Mouse (Mus musculus): ENCODE data around the gene Pcolce. TPM values are rescaled to one million over a fixed set of nuclear protein-coding genes. Genes with fewer than 3 reads are reported as not detected.
A peak's percentile ranks its signal among the peaks of the same experiment; 100 is the strongest.

Gene Pcolce
- polyA plus RNA-seq, 1 experiment = 368 TPM

DNA sequence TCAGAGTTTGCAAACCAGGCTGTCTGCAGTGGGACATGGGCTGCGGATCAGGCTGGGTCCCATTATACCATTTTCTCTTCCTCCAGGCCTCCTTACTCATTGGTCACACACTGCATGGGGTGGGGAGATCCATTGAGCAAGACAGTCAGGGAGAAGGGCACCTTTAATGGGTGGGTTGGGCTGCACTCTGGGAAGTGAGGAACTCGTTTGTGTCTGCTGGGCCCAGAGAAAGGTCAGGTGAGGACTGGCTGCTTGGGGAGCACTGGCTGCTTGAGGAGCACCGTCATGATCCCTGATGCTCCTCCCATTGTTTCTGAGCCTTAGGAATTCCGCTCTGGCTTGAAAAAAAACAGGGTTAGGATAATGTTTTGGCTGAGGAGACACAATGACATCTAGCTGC is 29.3 kb upstream of the Pcolce start:
- no peak for TF ChIP-seq E2F4 (IDR thresholded peaks at IDR 0.05; ENCODE audit: insufficient read depth)
- no peak for TF ChIP-seq USF1 (IDR thresholded peaks at IDR 0.05; ENCODE audit: low read depth)
- TF ChIP-seq SRF (IDR thresholded peaks at IDR 0.05; ENCODE audit: control insufficient read depth, insufficient read length, low read depth) = no peak
- TF ChIP-seq POLR2AphosphoS2 (IDR thresholded peaks at IDR 0.05; ENCODE audit: insufficient read length, low read depth) = no peak
- TF ChIP-seq POLR2A (IDR thresholded peaks at IDR 0.05; ENCODE audit: insufficient read length, low read depth) = no peak
- no peak for TF ChIP-seq REST (IDR thresholded peaks at IDR 0.05; ENCODE audit: insufficient read depth, insufficient read length)
- no peak for TF ChIP-seq CEBPB (IDR thresholded peaks at IDR 0.05; ENCODE audit: insufficient read depth, poor library complexity, severe bottlenecking)
- no peak for TF ChIP-seq TCF3 (IDR thresholded peaks at IDR 0.05; ENCODE audit: insufficient read length, low read depth)
- TF ChIP-seq MYOD1 (IDR thresholded peaks at IDR 0.05; ENCODE audit: control insufficient read depth in 1 of 3, insufficient read length in 2 of 3, low read depth in 2 of 3) = no peak
- no peak for TF ChIP-seq MYOG (IDR thresholded peaks at IDR 0.05; ENCODE audit: control insufficient read depth in 1 of 3, insufficient read depth in 1 of 3, insufficient read length in 2 of 3, low read depth in 2 of 3)
- TF ChIP-seq TCF12 (IDR thresholded peaks at IDR 0.05; ENCODE audit: insufficient read depth, poor library complexity, severe bottlenecking) = no peak
- no peak for TF ChIP-seq MAX (IDR thresholded peaks at IDR 0.05; ENCODE audit: low read depth)
- Histone ChIP-seq H3K27me3 (ENCODE audit: control insufficient read depth, insufficient read depth, insufficient read length) (no peaks in the 10 kb centered on the region), H3ac (ENCODE audit: control insufficient read depth, insufficient read length) (no peak overlapping the region), H3K4me3 (no peak overlapping the region), H3K4me2 (ENCODE audit: low read depth) (no peak overlapping the region), H3K36me3 (ENCODE audit: control insufficient read depth, insufficient read depth) (peaks cover 3% of the 10 kb centered on the region), H3K79me2 (ENCODE audit: control insufficient read depth, insufficient read depth) (no peaks in the 10 kb centered on the region)

- H3K27me3 ChIP-seq (ENCODE audit: control insufficient read depth, insufficient read depth, insufficient read length) = no peaks in the 10 kb centered on the region
- H3ac ChIP-seq (ENCODE audit: control insufficient read depth, insufficient read length) = no peak within 1 kb of the TSS
- H3K79me2 ChIP-seq (ENCODE audit: control insufficient read depth, insufficient read depth) = no peaks in the 10 kb centered on the region
- no peak within 1 kb of the TSS for H3K4me2 ChIP-seq (ENCODE audit: low read depth)
- H3K36me3 ChIP-seq (ENCODE audit: control insufficient read depth, insufficient read depth) = peaks cover 8% of the 10 kb centered on the region
- H3K4me3 ChIP-seq = no peak within 1 kb of the TSS
- TF ChIP-seq POLR2AphosphoS2 (IDR thresholded peaks at IDR 0.05; ENCODE audit: insufficient read length, low read depth) (peak; percentile 50), E2F4 (IDR thresholded peaks at IDR 0.05; ENCODE audit: insufficient read depth) (no peak), TCF3 (IDR thresholded peaks at IDR 0.05; ENCODE audit: insufficient read length, low read depth) (no peak), MAX (IDR thresholded peaks at IDR 0.05; ENCODE audit: low read depth) (no peak), CEBPB (IDR thresholded peaks at IDR 0.05; ENCODE audit: insufficient read depth, poor library complexity, severe bottlenecking) (no peak)
Measured at GRCm38 (mm10) chr5:137641054-137641453, 27.5 kb upstream of the Pcolce start, which contains the start of gene Sap25. TSS of gene Sap25 (plus strand) at chr5:137641334.

GRCm38 (mm10) chr5:137639472-137639871 is 25.9 kb upstream of the Pcolce start:
- Histone ChIP-seq H3K27me3 (ENCODE audit: control insufficient read depth, insufficient read depth, insufficient read length) (no peaks in the 10 kb centered on the region), H3K4me3 (no peak overlapping the region), H3K79me2 (ENCODE audit: control insufficient read depth, insufficient read depth) (no peaks in the 10 kb centered on the region), H3ac (ENCODE audit: control insufficient read depth, insufficient read length) (no peak overlapping the region), H3K36me3 (ENCODE audit: control insufficient read depth, insufficient read depth) (peaks cover 13% of the 10 kb centered on the region), H3K4me2 (ENCODE audit: low read depth) (no peak overlapping the region)
- TF ChIP-seq MAX (IDR thresholded peaks at IDR 0.05; ENCODE audit: low read depth) = no peak
- no peak for TF ChIP-seq TCF12 (IDR thresholded peaks at IDR 0.05; ENCODE audit: insufficient read depth, poor library complexity, severe bottlenecking)
- TF ChIP-seq USF1 (IDR thresholded peaks at IDR 0.05; ENCODE audit: low read depth) = no peak
- TF ChIP-seq E2F4 (IDR thresholded peaks at IDR 0.05; ENCODE audit: insufficient read depth) = no peak
- TF ChIP-seq CEBPB (IDR thresholded peaks at IDR 0.05; ENCODE audit: insufficient read depth, poor library complexity, severe bottlenecking) = no peak
- TF ChIP-seq SRF (IDR thresholded peaks at IDR 0.05; ENCODE audit: control insufficient read depth, insufficient read length, low read depth) = no peak
- no peak for TF ChIP-seq TCF3 (IDR thresholded peaks at IDR 0.05; ENCODE audit: insufficient read length, low read depth)

DNA sequence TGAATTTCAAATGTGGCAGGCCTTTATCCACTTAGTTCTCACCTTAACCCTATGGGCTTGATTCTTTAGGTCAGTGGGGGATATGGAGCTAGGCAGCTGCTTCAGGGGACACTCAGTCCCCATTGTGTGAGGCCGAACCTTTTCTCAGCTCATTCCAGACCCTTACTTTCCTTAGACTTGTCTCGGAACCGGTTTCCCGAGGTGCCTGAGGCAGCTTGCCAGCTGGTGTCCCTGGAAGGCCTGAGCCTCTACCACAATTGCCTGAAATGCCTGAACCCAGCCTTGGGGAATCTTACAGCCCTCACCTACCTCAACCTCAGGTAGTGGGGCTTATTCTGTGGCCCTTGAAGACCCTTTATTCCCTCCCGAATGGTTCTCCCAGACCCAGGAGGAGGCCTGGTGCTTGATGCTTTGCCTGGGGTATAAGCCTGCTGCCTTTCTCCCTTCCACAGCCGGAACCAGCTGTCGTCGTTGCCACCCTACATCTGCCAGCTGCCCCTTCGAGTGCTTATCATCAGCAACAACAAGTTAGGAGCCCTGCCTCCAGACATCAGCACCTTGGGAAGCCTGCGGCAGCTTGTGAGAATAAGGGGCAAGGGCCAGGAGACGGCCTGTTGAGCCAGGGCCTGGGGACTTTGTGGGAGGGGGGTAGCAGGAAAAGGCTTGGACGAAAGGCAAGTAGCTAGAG is 20.0 kb upstream of the Pcolce start:
- Histone ChIP-seq H3K36me3 (ENCODE audit: control insufficient read depth, insufficient read depth) (peaks cover 23% of the 10 kb centered on the region), H3K79me2 (ENCODE audit: control insufficient read depth, insufficient read depth) (peaks cover 37% of the 10 kb centered on the region)

GRCm38 (mm10) chr5:137631591-137631990 is 18.0 kb upstream of the Pcolce start:
- TF ChIP-seq CEBPB (IDR thresholded peaks at IDR 0.05; ENCODE audit: insufficient read depth, poor library complexity, severe bottlenecking) (no peak), REST (IDR thresholded peaks at IDR 0.05; ENCODE audit: insufficient read depth, insufficient read length) (no peak), POLR2A (IDR thresholded peaks at IDR 0.05; ENCODE audit: insufficient read length, low read depth) (no peak)

More for the DNA sequence above, 20.0 kb upstream of the Pcolce start:
- H3K4me3 ChIP-seq = no peak overlapping the region
- TF ChIP-seq POLR2AphosphoS2 (IDR thresholded peaks at IDR 0.05; ENCODE audit: insufficient read length, low read depth) (no peak), MYOD1 (IDR thresholded peaks at IDR 0.05; ENCODE audit: control insufficient read depth in 1 of 3, insufficient read length in 2 of 3, low read depth in 2 of 3) (no peak), MAX (IDR thresholded peaks at IDR 0.05; ENCODE audit: low read depth) (no peak), CEBPB (IDR thresholded peaks at IDR 0.05; ENCODE audit: insufficient read depth, poor library complexity, severe bottlenecking) (no peak), TCF3 (IDR thresholded peaks at IDR 0.05; ENCODE audit: insufficient read length, low read depth) (no peak), POLR2A (IDR thresholded peaks at IDR 0.05; ENCODE audit: insufficient read length, low read depth) (no peak), REST (IDR thresholded peaks at IDR 0.05; ENCODE audit: insufficient read depth, insufficient read length) (no peak), E2F4 (IDR thresholded peaks at IDR 0.05; ENCODE audit: insufficient read depth) (no peak), USF1 (IDR thresholded peaks at IDR 0.05; ENCODE audit: low read depth) (no peak)
- H3K27me3 ChIP-seq (ENCODE audit: control insufficient read depth, insufficient read depth, insufficient read length) = no peaks in the 10 kb centered on the region
- no peak overlapping the region for H3ac ChIP-seq (ENCODE audit: control insufficient read depth, insufficient read length)
- no peak overlapping the region for H3K4me2 ChIP-seq (ENCODE audit: low read depth)

More at GRCm38 (mm10) chr5:137631591-137631990, 18.0 kb upstream of the Pcolce start:
- peak overlapping the region; percentile 99 for H3K4me2 ChIP-seq (ENCODE audit: low read depth)
- H3K79me2 ChIP-seq (ENCODE audit: control insufficient read depth, insufficient read depth) = peaks cover 37% of the 10 kb centered on the region
- no peaks in the 10 kb centered on the region for H3K27me3 ChIP-seq (ENCODE audit: control insufficient read depth, insufficient read depth, insufficient read length)
- no peak overlapping the region for H3ac ChIP-seq (ENCODE audit: control insufficient read depth, insufficient read length)
- peaks cover 19% of the 10 kb centered on the region for H3K36me3 ChIP-seq (ENCODE audit: control insufficient read depth, insufficient read depth)
- peak overlapping the region; percentile 82 for H3K4me3 ChIP-seq

All from myocyte (in vitro differentiated cells).